Mouse (Mus musculus) G1E (cell line): ENCODE measurements around the gene Csnk2b. TPM values are rescaled to one million over a fixed set of nuclear protein-coding genes. Genes with fewer than 3 reads are reported as not detected.

Experiments
- ATAC-seq: 2 replicates; pipeline ENCODE4 v1.8.0; 2016; ENCODE audit warnings: mild to moderate bottlenecking; ENCODE audit not compliant: insufficient number of reproducible peaks, poor library complexity, low FRiP score, severe bottlenecking; ENCODE audit errors: extremely low read depth
- DNase-seq: peaks from one replicate; pipeline ENCODE4 v3.0.0; 2012; ENCODE audit warnings: low spot score
- H3K27me3 ChIP-seq: 2 replicates; pipeline ENCODE4 v1.6.1; 2012; ENCODE audit warnings: mild to moderate bottlenecking, low read length, inconsistent platforms; ENCODE audit not compliant: insufficient read depth
- H3K36me3 ChIP-seq: replicated peaks from 2 replicates; pipeline ENCODE3; 2012; ENCODE audit warnings: mild to moderate bottlenecking, inconsistent platforms
- H3K4me1 ChIP-seq: 2 replicates; pipeline ENCODE4 v1.6.1; 2012; ENCODE audit warnings: low read depth, low read length, inconsistent platforms, mixed read lengths; ENCODE audit not compliant: insufficient read depth
- H3K4me3 ChIP-seq: 2 replicates; pipeline ENCODE4 v1.5.1; 2012; ENCODE audit warnings: low read depth, mild to moderate bottlenecking, inconsistent platforms, low read length, moderate library complexity, mixed read lengths
- H3K9me3 ChIP-seq: replicated peaks from 2 replicates; pipeline ENCODE4 v1.6.1; 2012; ENCODE audit warnings: inconsistent platforms
- CTCF ChIP-seq: IDR thresholded peaks from 2 replicates; pipeline ENCODE4 v1.5.1; 2012; ENCODE audit warnings: low read depth, low read length, inconsistent platforms, mixed read lengths
- GATA1 ChIP-seq: IDR thresholded peaks from 2 replicates; pipeline ENCODE4 v1.6.1; 2012; ENCODE audit warnings: borderline replicate concordance, low read length, inconsistent platforms, mixed read lengths
- GATA2 ChIP-seq: IDR thresholded peaks from 2 replicates; pipeline ENCODE4 v1.6.1; 2012; ENCODE audit warnings: low read depth, low read length, inconsistent platforms, borderline replicate concordance
- POLR2AphosphoS5 ChIP-seq: IDR thresholded peaks from 2 replicates; pipeline ENCODE4 v1.6.1; 2012; ENCODE audit warnings: low read depth, low read length, inconsistent platforms; ENCODE audit not compliant: insufficient replicate concordance
- TAL1 ChIP-seq: conservative IDR thresholded peaks from 2 replicates; pipeline ENCODE4 v1.6.1; 2012; ENCODE audit warnings: low read depth, low read length, inconsistent platforms, mixed read lengths
- polyA plus RNA-seq: library from polyadenylated mRNA; stranded (reverse); fragments of >175 nt; gene quantifications from 2 replicates; pipeline ENCODE4 v1.2.3, GENCODE M21; 2012
- total RNA-seq, 2 experiments: library from RNA; stranded (forward) in 1 of 2; stranded (reverse) in 1 of 2; fragments of 200-1000 nt in 1 of 2; fragments of >200 nt in 1 of 2; fragmentation: Nextera tagmentation in 1 of 2; gene quantifications; 2 replicates each; pipeline ENCODE4 v1.2.3; 2014 to 2017

Gene Csnk2b
- total and polyA plus RNA-seq, 3 experiments = 79.6 to 466 (median 460) TPM

GRCm38 (mm10) chr17:35159638-35160037 is 37.8 kb upstream of the Csnk2b start:
- Histone ChIP-seq H3K27me3 (no peaks in the 10 kb centered on the region), H3K4me3 (no peak overlapping the region)

DNA sequence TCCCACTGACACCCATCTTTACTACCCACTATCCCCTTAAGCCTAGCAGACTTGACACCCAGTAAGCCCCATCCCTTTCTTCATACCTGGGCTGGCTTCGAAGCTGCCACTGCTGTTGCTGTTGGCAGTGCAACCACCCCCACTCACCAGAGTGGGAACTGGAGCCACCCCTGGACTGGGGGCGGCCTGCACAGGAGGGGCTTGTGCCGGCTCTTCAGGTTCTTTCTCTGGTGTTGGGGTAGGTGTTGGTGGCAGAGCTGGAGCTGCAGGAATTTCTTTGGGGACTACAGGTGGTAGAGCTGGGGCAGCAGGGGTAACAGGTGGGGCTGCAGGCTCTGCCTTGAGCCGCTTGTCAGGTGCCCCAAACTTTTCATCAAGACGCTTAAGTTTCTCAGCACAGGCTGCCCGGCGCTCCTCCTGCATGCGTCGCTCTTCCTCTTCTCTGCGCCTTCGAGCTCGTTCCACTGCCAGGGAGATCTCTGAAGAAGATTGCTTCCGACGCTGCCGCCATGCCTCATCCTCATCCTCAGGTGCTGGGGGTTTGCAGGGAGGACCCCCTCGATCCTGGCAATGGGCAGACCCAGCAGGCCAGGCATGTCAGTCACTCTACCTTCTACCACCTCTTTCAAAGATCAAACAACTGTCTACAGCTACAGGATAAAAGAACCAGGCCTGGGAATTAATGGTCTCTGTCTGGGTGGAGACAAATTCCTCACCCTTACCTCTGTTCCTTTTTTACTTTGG is 37.2 kb upstream of the Csnk2b start:
- Histone ChIP-seq H3K9me3 (no peaks in the 10 kb centered on the region), H3K4me1 (peaks cover 76% of the 10 kb centered on the region), H3K36me3 (peaks cover 96% of the 10 kb centered on the region), H3K27me3 (no peaks in the 10 kb centered on the region), H3K4me3 (no peak overlapping the region)
- DNase-seq (no peak), ATAC-seq (no peak)
- TF ChIP-seq GATA2 = no peak
- TF ChIP-seq TAL1 = no peak
- no peak for TF ChIP-seq CTCF
- no peak for TF ChIP-seq GATA1
- TF ChIP-seq POLR2AphosphoS5 = no peak

More at GRCm38 (mm10) chr17:35159638-35160037, 37.8 kb upstream of the Csnk2b start:
- DNase-seq (no peak), ATAC-seq (no peak)
- Histone ChIP-seq H3K9me3 (no peaks in the 10 kb centered on the region), H3K4me1 (peaks cover 73% of the 10 kb centered on the region), H3K36me3 (peaks cover 90% of the 10 kb centered on the region)
- TF ChIP-seq GATA1 (no peak), CTCF (no peak), TAL1 (no peak), POLR2AphosphoS5 (no peak), GATA2 (no peak)

DNA sequence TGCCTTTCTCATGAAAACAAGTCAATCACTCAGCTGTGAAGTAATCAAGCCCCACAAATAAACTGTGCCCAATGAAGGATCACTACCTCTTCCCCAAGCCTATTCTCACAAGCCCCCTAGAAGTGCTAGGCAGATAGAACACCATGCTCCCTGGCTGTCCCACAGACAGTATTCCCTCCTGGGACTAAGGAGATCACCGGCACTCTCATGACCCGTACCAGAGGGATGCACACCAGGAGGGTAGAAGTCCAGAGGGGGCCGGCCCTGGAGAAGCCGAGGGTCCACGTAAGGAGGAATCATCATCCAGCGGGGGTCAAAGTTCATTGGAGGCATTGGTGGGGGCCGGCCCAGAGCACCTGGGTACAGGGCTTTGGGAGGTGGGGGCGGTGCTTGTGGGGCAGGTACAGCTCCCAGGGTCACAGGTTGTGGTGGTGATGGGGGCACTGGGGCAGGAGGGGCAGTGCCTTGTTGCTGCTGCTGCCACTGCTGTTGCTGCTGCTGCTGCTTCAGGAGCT is 35.9 kb upstream of the Csnk2b start:
- peaks cover 75% of the 10 kb centered on the region for H3K4me1 ChIP-seq
- H3K9me3 ChIP-seq = no peaks in the 10 kb centered on the region
- H3K4me3 ChIP-seq = no peak overlapping the region
- H3K36me3 ChIP-seq = peaks cover 100% of the 10 kb centered on the region
- H3K27me3 ChIP-seq = no peaks in the 10 kb centered on the region
- ATAC-seq (no peak), DNase-seq (no peak)
- TF ChIP-seq POLR2AphosphoS5 (no peak), TAL1 (no peak), GATA2 (no peak), GATA1 (no peak), CTCF (no peak)

- ATAC-seq = no peak
- no peak for DNase-seq
- TF ChIP-seq TAL1 = no peak
- TF ChIP-seq CTCF = no peak
- Histone ChIP-seq H3K36me3 (peaks cover 100% of the 10 kb centered on the region), H3K9me3 (no peaks in the 10 kb centered on the region), H3K27me3 (no peaks in the 10 kb centered on the region), H3K4me1 (peaks cover 70% of the 10 kb centered on the region), H3K4me3 (no peak overlapping the region)
Measured at GRCm38 (mm10) chr17:35157254-35157653, 35.4 kb upstream of the Csnk2b start.

DNA sequence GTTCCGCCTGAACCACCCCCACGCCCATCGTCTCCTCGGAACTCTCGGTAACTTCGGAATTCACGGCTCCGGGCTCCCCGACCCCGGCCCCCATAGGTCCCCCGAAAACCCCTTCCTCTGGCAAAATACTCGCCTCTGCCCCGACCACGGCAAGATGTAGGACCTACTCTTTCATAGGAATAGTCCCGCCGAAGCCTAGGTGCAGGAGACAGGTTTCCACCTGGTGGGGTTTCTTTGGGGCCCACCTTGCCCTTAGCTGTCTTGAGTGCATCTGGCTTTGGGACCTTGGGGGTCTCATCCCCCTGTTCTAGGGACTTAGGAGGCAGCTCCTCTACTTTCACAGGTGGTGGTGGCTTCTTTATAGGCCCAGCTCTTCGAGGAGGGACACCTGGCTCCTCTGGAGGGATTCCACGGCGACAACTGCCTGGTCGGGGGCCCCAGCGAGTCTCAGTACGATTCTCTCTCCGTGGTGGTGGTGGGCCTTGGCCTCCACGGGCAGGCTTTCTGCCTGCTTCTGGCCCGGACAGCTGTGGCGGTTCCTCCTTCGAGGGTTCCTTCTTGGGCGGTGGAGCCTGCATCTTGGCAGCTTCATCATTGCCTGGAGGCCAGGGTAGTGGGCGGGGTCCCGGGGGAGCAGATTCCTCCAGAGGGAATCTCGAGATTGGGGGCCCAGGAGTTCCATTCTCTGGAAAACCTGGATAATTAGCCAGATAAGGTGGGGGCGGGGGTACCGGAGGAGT is 34.8 kb upstream of the Csnk2b start:
- peaks cover 99% of the 10 kb centered on the region for H3K36me3 ChIP-seq
- H3K4me3 ChIP-seq = no peak overlapping the region; the same call in 1 of the 2 replicates
- ATAC-seq (no peak), DNase-seq (no peak)
- H3K9me3 ChIP-seq = no peaks in the 10 kb centered on the region
- peaks cover 66% of the 10 kb centered on the region for H3K4me1 ChIP-seq
- no peaks in the 10 kb centered on the region for H3K27me3 ChIP-seq
- TF ChIP-seq POLR2AphosphoS5 (no peak), TAL1 (no peak), GATA1 (no peak), CTCF (no peak), GATA2 (no peak)

DNA sequence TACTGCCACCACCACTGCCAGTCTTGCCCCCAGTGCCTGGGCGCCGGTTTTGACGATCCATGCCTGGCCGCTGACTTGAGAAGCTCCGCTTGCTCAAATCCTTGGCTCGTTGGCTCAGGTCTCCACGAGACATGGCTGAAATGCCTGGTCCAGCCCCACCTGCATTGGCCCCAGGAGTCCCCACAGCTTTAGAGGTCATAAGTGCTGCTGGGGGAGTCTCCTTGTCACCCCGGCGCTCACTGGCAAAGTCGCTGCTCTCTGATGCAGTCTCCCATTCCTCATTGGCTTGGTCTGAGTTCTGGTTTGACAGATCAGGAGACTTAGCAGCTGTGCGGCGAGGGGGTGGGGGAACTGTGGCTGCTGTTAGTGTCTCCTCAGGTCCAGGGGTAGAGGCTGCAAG is 33.6 kb upstream of the Csnk2b start:
- Histone ChIP-seq H3K4me1 (peaks cover 55% of the 10 kb centered on the region), H3K4me3 (0 out of 2 replicates have a peak overlapping the region, but pooled peaks have one; percentile 13), H3K27me3 (no peaks in the 10 kb centered on the region), H3K9me3 (no peaks in the 10 kb centered on the region), H3K36me3 (peaks cover 98% of the 10 kb centered on the region)
- ATAC-seq = no peak
- DNase-seq = no peak
- TF ChIP-seq TAL1 = no peak
- no peak for TF ChIP-seq CTCF
- TF ChIP-seq GATA1 = no peak
- no peak for TF ChIP-seq GATA2
- TF ChIP-seq POLR2AphosphoS5 = no peak
